35 mouse cellular contexts compared by ENCODE assay signal in genomic region chr19:46091641-46092040, GRCm38 (mm10). TPM values are rescaled to one million over a fixed set of nuclear protein-coding genes. Genes with fewer than 3 reads are reported as not detected.
"Had no signal": no experiment of that assay in that cellular context is flagged by ENCODE, and none has a peak within 500 bp of the region (broad histone marks: within the 10 kb centered on the region; RNA-seq: fewer than 3 reads in every experiment).

No protein-coding gene starts in this region.

- H3K36me3 ChIP-seq: embryonic facial prominence, embryonic 12.5 days; embryonic facial prominence, embryonic 13.5 days; embryonic facial prominence, embryonic 15.5 days; forebrain, embryonic 12.5 days; forebrain, embryonic 15.5 days had no signal

- H3K27me3 ChIP-seq: embryonic facial prominence, embryonic 12.5 days; embryonic facial prominence, embryonic 13.5 days; embryonic facial prominence, embryonic 15.5 days; forebrain, embryonic 12.5 days; forebrain, embryonic 13.5 days; forebrain, embryonic 15.5 days had no signal

- H3K9me3 ChIP-seq: embryonic facial prominence, embryonic 10.5 days; embryonic facial prominence, embryonic 12.5 days; embryonic facial prominence, embryonic 13.5 days; embryonic facial prominence, embryonic 15.5 days; forebrain, embryonic 10.5 days; forebrain, embryonic 12.5 days; forebrain, embryonic 13.5 days; forebrain, embryonic 15.5 days had no signal

- H3K4me1 ChIP-seq: embryonic facial prominence, embryonic 10.5 days; embryonic facial prominence, embryonic 12.5 days; embryonic facial prominence, embryonic 13.5 days; embryonic facial prominence, embryonic 15.5 days; forebrain, embryonic 10.5 days; forebrain, embryonic 12.5 days; forebrain, embryonic 13.5 days; forebrain, embryonic 15.5 days had no signal

- ATAC-seq: forebrain, embryonic 13.5 days; forebrain, embryonic 14.5 days; forebrain, embryonic 15.5 days; forebrain, embryonic 16.5 days; forebrain, postnatal 0 days had no signal

- H3K27ac ChIP-seq: embryonic facial prominence, embryonic 10.5 days; embryonic facial prominence, embryonic 12.5 days; embryonic facial prominence, embryonic 13.5 days; embryonic facial prominence, embryonic 15.5 days; forebrain, embryonic 10.5 days; forebrain, embryonic 12.5 days; forebrain, embryonic 13.5 days; forebrain, embryonic 15.5 days; gastrocnemius, adult 2 months; heart, adult 2 months had no signal

- H3K4me3 ChIP-seq: embryonic facial prominence, embryonic 10.5 days; embryonic facial prominence, embryonic 12.5 days; embryonic facial prominence, embryonic 13.5 days; embryonic facial prominence, embryonic 15.5 days; erythroblast, embryonic 14.5 days; forebrain, embryonic 10.5 days; forebrain, embryonic 12.5 days; forebrain, embryonic 13.5 days; forebrain, embryonic 15.5 days; gastrocnemius, adult 2 months; heart, adult 2 months had no signal

- DNase-seq: cerebellum, adult 8-10 months; cerebellum, adult 9-10 months; cerebellum, adult 9-11 months; cerebellum, postnatal 10 days; cerebellum, postnatal 14 days; cerebellum, postnatal 25 days; cerebellum, postnatal 36 days; embryo, embryonic 11 days; forebrain, postnatal 0 days; gastrocnemius, adult 2 months; gastrocnemius, postnatal 10 days; gastrocnemius, postnatal 14 days; gastrocnemius, postnatal 25 days; gastrocnemius, postnatal 36 days; heart, adult 11 months; heart, adult 18-20 months; heart, adult 2 months had no signal

- H3K4me2 ChIP-seq: embryonic facial prominence, embryonic 12.5 days; embryonic facial prominence, embryonic 13.5 days; embryonic facial prominence, embryonic 15.5 days; forebrain, embryonic 12.5 days; forebrain, embryonic 13.5 days; forebrain, embryonic 15.5 days had no signal

- H3K9ac ChIP-seq: embryonic facial prominence, embryonic 12.5 days; embryonic facial prominence, embryonic 13.5 days; embryonic facial prominence, embryonic 15.5 days; forebrain, embryonic 12.5 days; forebrain, embryonic 13.5 days; forebrain, embryonic 15.5 days; forebrain, postnatal 0 days had no signal

RNA-seq across cellular contexts. Expression of gene Elovl3, which starts 40.1 kb away (rescaled TPM):
- total RNA-seq: common myeloid progenitor, adult 5-6 weeks; forebrain, postnatal 0 days; gastrocnemius, adult 2 months; gastrocnemius, adult 8-10 months; gastrocnemius, postnatal 10 days; gastrocnemius, postnatal 14 days; gastrocnemius, postnatal 25 days; gastrocnemius, postnatal 36 days; gastrocnemius, postnatal 4 days; granulocyte monocyte progenitor cell, adult 5-6 weeks had no signal
- polyA plus RNA-seq: cortical plate, adult 2 months; embryonic facial prominence, embryonic 10.5 days; erythroblast, embryonic 14.5 days; forebrain, embryonic 12.5 days; forebrain, embryonic 13.5 days; forebrain, embryonic 14.5 days; forebrain, embryonic 15.5 days; forebrain, embryonic 16.5 days; frontal cortex, adult 2 months had no signal

RNA-seq across cellular contexts. Expression of gene Pitx3, which starts 56.5 kb away (rescaled TPM):
- total RNA-seq: common myeloid progenitor, adult 5-6 weeks; forebrain, postnatal 0 days; granulocyte monocyte progenitor cell, adult 5-6 weeks had no signal
- polyA plus RNA-seq: erythroblast, embryonic 14.5 days; forebrain, embryonic 11.5 days; forebrain, embryonic 13.5 days; forebrain, embryonic 14.5 days; forebrain, embryonic 15.5 days; forebrain, embryonic 16.5 days had no signal
